Mouse (Mus musculus) forebrain, embryonic 15.5 days (tissue): Measurements from ENCODE around the gene Lama5. TPM values are rescaled to one million over a fixed set of nuclear protein-coding genes. Genes with fewer than 3 reads are reported as not detected.

Experiments
- ATAC-seq: fragments of 200-750 bp; cut with Nextera tagmentation; replicated peaks from 2 replicates; pipeline ENCODE4 v1.8.0; 2017; ENCODE audit warnings: mild to moderate bottlenecking, moderate TSS enrichment, moderate library complexity
- H3K27ac ChIP-seq: fragments of 300-500 bp; sonication (generic); replicated peaks from 2 replicates; pipeline ENCODE4 v1.5.1; 2015; ENCODE audit warnings: mild to moderate bottlenecking, inconsistent platforms
- H3K27me3 ChIP-seq: fragments of 300-500 bp; sonication (generic); 2 replicates; pipeline ENCODE4 v1.6.1; 2015; ENCODE audit warnings: inconsistent platforms
- H3K36me3 ChIP-seq: fragments of 300-500 bp; sonication (generic); 2 replicates; pipeline ENCODE4 v1.6.1; 2015; ENCODE audit warnings: mild to moderate bottlenecking, inconsistent platforms
- H3K4me1 ChIP-seq: fragments of 300-500 bp; sonication (generic); 2 replicates; pipeline ENCODE4 v1.6.1; 2015; ENCODE audit warnings: inconsistent platforms
- H3K4me2 ChIP-seq: fragments of 300-500 bp; sonication (generic); replicated peaks from 2 replicates; pipeline ENCODE4 v1.6.1; 2015; ENCODE audit warnings: mild to moderate bottlenecking, inconsistent platforms
- H3K4me3 ChIP-seq: fragments of 300-500 bp; sonication (generic); 2 replicates; pipeline ENCODE4 v1.5.1; 2015; ENCODE audit warnings: mild to moderate bottlenecking, inconsistent platforms
- H3K9ac ChIP-seq: fragments of 300-500 bp; sonication (generic); replicated peaks from 2 replicates; pipeline ENCODE4 v1.6.1; 2015; ENCODE audit warnings: mild to moderate bottlenecking, inconsistent platforms
- H3K9me3 ChIP-seq: fragments of 300-500 bp; sonication (generic); 2 replicates; pipeline ENCODE4 v1.6.1; 2016; ENCODE audit warnings: inconsistent platforms
- WGBS: fragments of 180-500 bp; shearing (Covaris S2); methylation state at CpG from one replicate; pipeline ENCODE4 v1.1.7; 2015; ENCODE audit warnings: mixed read lengths; 5-methylcytosine and 5-hydroxymethylcytosine counted together
- polyA plus RNA-seq: library from polyadenylated mRNA; unstranded; fragments of >200 nt; fragmentation: Nextera tagmentation; extraction: Ambion mirVana; gene quantifications from 2 replicates; pipeline ENCODE4 v1.2.1, GENCODE M21; 2015

The Lama5 gene
- polyA plus RNA-seq, result 3.0 and 3.1 TPM in 2 replicates

GRCm38 (mm10) chr2:180225762-180226378 is at the start of gene Lama5:
Gene Lama5 (minus strand): TSS chr2:180225859.
- H3K4me3 ChIP-seq, result peak within 1 kb of the TSS; percentile 58
- H3K4me2 ChIP-seq, result peak within 1 kb of the TSS; percentile 98
- no peak within 1 kb of the TSS for H3K27ac ChIP-seq
- ATAC-seq, result peak; percentile 53
- under 1% methylated on average over 37 of the region's 37 CpGs for WGBS
- no peaks in the 10 kb centered on the region for H3K36me3 ChIP-seq
- peaks cover 42% of the 10 kb centered on the region for H3K4me1 ChIP-seq
- H3K9ac ChIP-seq, result peak within 1 kb of the TSS; percentile 49
- peaks cover 6% of the 10 kb centered on the region; the same call in 1 of the 2 replicates for H3K27me3 ChIP-seq
- H3K9me3 ChIP-seq, result no peaks in the 10 kb centered on the region

- H3K36me3 ChIP-seq, result no peaks in the 10 kb centered on the region
- no peak overlapping the region for H3K9ac ChIP-seq
- no peaks in the 10 kb centered on the region for H3K27me3 ChIP-seq
- no peak for ATAC-seq
- no peak overlapping the region for H3K4me2 ChIP-seq
- no peaks in the 10 kb centered on the region for H3K9me3 ChIP-seq
- no peak overlapping the region for H3K27ac ChIP-seq
- peaks cover 27% of the 10 kb centered on the region for H3K4me1 ChIP-seq
- WGBS, result 90% methylated on average over 2 of the region's 2 CpGs
- no peak overlapping the region for H3K4me3 ChIP-seq
These were observed 48.9 kb upstream of the Lama5 start for GRCm38 (mm10) chr2:180274523-180274922.

GRCm38 (mm10) chr2:180273394-180274244 is 48.0 kb upstream of the Lama5 start, which contains the start of gene Cables2:
Gene Cables2 (minus strand): TSS chr2:180273496.
- 8% methylated on average over 66 of the region's 68 CpGs for WGBS
- no peaks in the 10 kb centered on the region for H3K9me3 ChIP-seq
- no peaks in the 10 kb centered on the region for H3K27me3 ChIP-seq
- peak within 1 kb of the TSS; percentile 93 for H3K9ac ChIP-seq
- H3K4me3 ChIP-seq, result peak within 1 kb of the TSS; percentile 95
- peak; percentile 96 for ATAC-seq
- peak within 1 kb of the TSS; percentile 72 for H3K27ac ChIP-seq
- peak within 1 kb of the TSS; percentile 95 for H3K4me2 ChIP-seq
- H3K36me3 ChIP-seq, result no peaks in the 10 kb centered on the region
- peaks cover 27% of the 10 kb centered on the region for H3K4me1 ChIP-seq

GRCm38 (mm10) chr2:180272884-180273321 is 47.2 kb upstream of the Lama5 start:
- Histone ChIP-seq H3K27me3 (no peaks in the 10 kb centered on the region), H3K4me1 (peaks cover 30% of the 10 kb centered on the region), H3K27ac (peak overlapping the region; percentile 72), H3K9me3 (no peaks in the 10 kb centered on the region), H3K36me3 (no peaks in the 10 kb centered on the region), H3K9ac (peak overlapping the region; percentile 93), H3K4me3 (peak overlapping the region; percentile 95), H3K4me2 (peak overlapping the region; percentile 95)
- peak; percentile 35 for ATAC-seq
- under 1% methylated on average over 34 of the region's 37 CpGs for WGBS

GRCm38 (mm10) chr2:180271804-180272395 is 46.2 kb upstream of the Lama5 start:
- Histone ChIP-seq H3K9ac (peak overlapping the region; percentile 93), H3K4me1 (peaks cover 30% of the 10 kb centered on the region), H3K27ac (no peak overlapping the region), H3K4me3 (peak overlapping the region; percentile 95), H3K27me3 (no peaks in the 10 kb centered on the region), H3K4me2 (peak overlapping the region; percentile 95), H3K36me3 (no peaks in the 10 kb centered on the region; the same call in 1 of the 2 replicates), H3K9me3 (no peaks in the 10 kb centered on the region)
- WGBS, result 63% methylated on average over 5 of the region's 5 CpGs
- ATAC-seq, result no peak

GRCm38 (mm10) chr2:180270537-180271255 is 45.0 kb upstream of the Lama5 start:
- H3K27ac ChIP-seq, result no peak overlapping the region
- no peaks in the 10 kb centered on the region; the same call in 1 of the 2 replicates for H3K36me3 ChIP-seq
- no peaks in the 10 kb centered on the region for H3K27me3 ChIP-seq
- H3K4me3 ChIP-seq, result no peak overlapping the region
- no peak overlapping the region for H3K4me2 ChIP-seq
- H3K4me1 ChIP-seq, result peaks cover 30% of the 10 kb centered on the region
- H3K9ac ChIP-seq, result no peak overlapping the region
- 84% methylated on average over 7 of the region's 7 CpGs for WGBS
- no peak for ATAC-seq
- H3K9me3 ChIP-seq, result no peaks in the 10 kb centered on the region

GRCm38 (mm10) chr2:180269329-180269728 is 43.7 kb upstream of the Lama5 start:
- Histone ChIP-seq H3K4me1 (peaks cover 30% of the 10 kb centered on the region), H3K27me3 (no peaks in the 10 kb centered on the region), H3K27ac (no peak overlapping the region), H3K4me2 (no peak overlapping the region), H3K36me3 (no peaks in the 10 kb centered on the region; the same call in none of the 2 replicates), H3K4me3 (no peak overlapping the region), H3K9me3 (no peaks in the 10 kb centered on the region), H3K9ac (no peak overlapping the region)
- ATAC-seq, result no peak
- 93% methylated on average over 10 of the region's 10 CpGs for WGBS

GRCm38 (mm10) chr2:180267955-180268354 is 42.3 kb upstream of the Lama5 start:
- H3K27ac ChIP-seq, result no peak overlapping the region
- no peaks in the 10 kb centered on the region for H3K27me3 ChIP-seq
- H3K9me3 ChIP-seq, result no peaks in the 10 kb centered on the region
- H3K9ac ChIP-seq, result no peak overlapping the region
- H3K4me2 ChIP-seq, result no peak overlapping the region
- ATAC-seq, result no peak
- H3K4me3 ChIP-seq, result no peak overlapping the region
- peaks cover 13% of the 10 kb centered on the region for H3K36me3 ChIP-seq
- peaks cover 25% of the 10 kb centered on the region for H3K4me1 ChIP-seq
- 65% methylated on average over 2 of the region's 2 CpGs for WGBS

GRCm38 (mm10) chr2:180262891-180263290 is 37.2 kb upstream of the Lama5 start:
- no peak for ATAC-seq
- Histone ChIP-seq H3K27me3 (no peaks in the 10 kb centered on the region), H3K27ac (no peak overlapping the region), H3K4me3 (no peak overlapping the region), H3K4me1 (peaks cover 7% of the 10 kb centered on the region), H3K36me3 (peaks cover 48% of the 10 kb centered on the region), H3K9ac (no peak overlapping the region), H3K4me2 (no peak overlapping the region), H3K9me3 (no peaks in the 10 kb centered on the region)
- 92% methylated on average over 10 of the region's 10 CpGs for WGBS

GRCm38 (mm10) chr2:180262441-180262840 is 36.8 kb upstream of the Lama5 start:
- no peak overlapping the region for H3K9ac ChIP-seq
- peaks cover 48% of the 10 kb centered on the region for H3K36me3 ChIP-seq
- no peak for ATAC-seq
- no peak overlapping the region for H3K4me2 ChIP-seq
- no peaks in the 10 kb centered on the region for H3K27me3 ChIP-seq
- no peak overlapping the region for H3K4me3 ChIP-seq
- H3K27ac ChIP-seq, result no peak overlapping the region
- 78% methylated on average over 3 of the region's 3 CpGs for WGBS
- no peaks in the 10 kb centered on the region for H3K9me3 ChIP-seq
- peaks cover 11% of the 10 kb centered on the region for H3K4me1 ChIP-seq

GRCm38 (mm10) chr2:180261901-180262300 is 36.2 kb upstream of the Lama5 start:
- no peak overlapping the region for H3K4me3 ChIP-seq
- H3K9me3 ChIP-seq, result no peaks in the 10 kb centered on the region
- ATAC-seq, result no peak
- H3K4me2 ChIP-seq, result no peak overlapping the region
- WGBS, result 91% methylated on average over 7 of the region's 7 CpGs
- no peak overlapping the region for H3K9ac ChIP-seq
- H3K27me3 ChIP-seq, result no peaks in the 10 kb centered on the region
- no peak overlapping the region for H3K27ac ChIP-seq
- peaks cover 11% of the 10 kb centered on the region for H3K4me1 ChIP-seq
- H3K36me3 ChIP-seq, result peaks cover 48% of the 10 kb centered on the region
